Mouse (Mus musculus) mouse embryonic stem cell (cell line): ENCODE results near the gene Arl10.

Experiments used
- in situ Hi-C, 2 experiments: fragments of 300-500 bp; cut with MboI; formaldehyde crosslinking; loops; 1 replicate in 1 of 2; 3 replicates in 1 of 2; pipeline ENCODE4 v1.14.3; 2019 to 2020; ENCODE audit warnings: low sequenced_read_pairs in 2 of 2, low pct_unique_long_range_greater_than_20kb in 1 of 2, mixed read lengths in 1 of 2; ENCODE audit not compliant: unreplicated experiment in 1 of 2

The Arl10 gene

DNA sequence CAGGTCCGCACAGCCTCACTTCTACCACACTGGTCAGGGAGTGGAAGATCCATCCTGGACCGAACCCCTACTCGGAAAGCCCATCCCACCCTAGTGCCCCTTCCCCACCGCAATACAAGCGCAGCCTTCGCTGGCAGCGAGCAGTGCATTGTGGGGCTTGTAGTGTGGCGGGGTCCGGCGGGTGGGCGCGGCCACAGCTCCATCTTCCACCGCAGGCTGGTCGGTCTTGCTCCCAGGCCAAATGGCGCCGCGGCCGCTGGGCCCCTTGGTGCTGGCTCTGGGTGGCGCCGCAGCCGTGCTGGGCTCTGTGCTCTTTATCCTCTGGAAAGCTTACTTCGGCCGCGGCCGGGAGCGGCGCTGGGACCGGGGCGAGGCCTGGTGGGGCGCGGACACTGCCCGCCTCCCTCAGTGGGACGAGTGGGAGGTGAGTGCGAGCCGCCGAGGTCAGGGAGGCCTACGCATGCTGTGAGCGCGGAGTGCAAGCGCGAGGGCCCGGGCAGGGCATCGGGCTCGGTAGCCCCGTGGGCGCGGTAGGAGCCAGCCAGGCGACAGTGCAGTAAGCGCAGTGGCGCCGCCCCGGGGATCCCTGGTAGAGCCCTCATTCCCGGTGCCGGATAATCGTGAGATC is at the start of gene Arl10:
Arl10 (plus strand) TSS at position 162 of the 628 bp plus-strand sequence.
- in situ Hi-C loops: no loop called here

DNA sequence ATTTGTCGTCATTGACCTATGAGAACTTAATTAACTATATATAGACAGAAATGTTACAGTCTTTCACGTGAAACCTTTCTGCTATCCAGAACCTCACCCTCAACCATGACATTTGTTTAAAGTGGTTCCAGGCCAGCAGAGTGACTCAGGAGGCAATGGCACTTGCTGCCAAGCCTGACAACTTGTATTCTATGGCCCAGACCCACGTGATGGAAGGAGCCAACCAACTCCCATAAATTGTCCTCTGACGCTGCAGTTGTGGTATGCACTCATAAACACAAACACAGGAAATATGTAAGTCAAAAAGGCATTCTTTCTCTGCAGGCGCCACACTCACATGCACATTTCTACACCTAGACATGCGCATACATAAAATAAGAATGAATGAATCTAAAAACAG is 47.7 kb upstream of the Arl10 start:
- in situ Hi-C loops: no loop called here

DNA sequence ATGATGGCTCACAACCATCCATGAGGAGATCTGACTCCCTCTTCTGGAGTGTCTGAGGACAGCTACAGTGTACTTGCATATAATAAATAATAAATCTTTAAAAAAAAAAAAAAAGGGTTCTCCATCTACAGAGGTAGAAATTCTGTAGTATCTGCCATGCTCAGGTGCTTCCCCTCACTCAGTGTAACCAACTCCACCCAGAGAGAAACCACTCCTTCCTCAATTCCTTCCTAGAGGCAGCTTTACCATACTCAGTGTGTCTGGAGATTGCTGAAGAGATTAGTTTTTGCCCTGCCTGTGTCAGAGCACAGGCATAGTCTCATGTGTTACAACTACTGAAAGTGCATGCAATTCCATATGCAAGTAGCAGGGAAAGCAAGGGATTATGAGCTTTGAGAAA is 42.7 kb upstream of the Arl10 start:
- in situ Hi-C loops: no loop called here

DNA sequence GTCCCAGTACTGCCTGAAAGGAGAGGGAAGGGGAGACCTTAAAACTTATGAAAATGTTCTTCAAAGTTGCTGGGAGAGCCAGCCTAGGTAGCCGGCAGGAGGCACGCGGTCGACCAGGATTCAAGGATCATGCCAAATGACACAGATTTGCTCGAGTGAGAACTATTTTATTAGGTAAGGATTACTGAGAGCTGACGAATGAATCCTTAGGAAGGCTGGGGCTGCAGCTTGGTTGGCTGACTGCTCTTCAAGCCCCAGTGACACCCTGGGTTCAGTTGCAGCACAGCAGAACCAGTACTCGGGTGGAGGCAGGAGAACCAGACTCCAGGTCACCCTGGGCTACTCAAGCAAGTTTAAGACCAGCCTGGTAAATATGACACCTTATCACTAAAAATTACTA is 26.8 kb upstream of the Arl10 start:
- in situ Hi-C loops: no loop called here

DNA sequence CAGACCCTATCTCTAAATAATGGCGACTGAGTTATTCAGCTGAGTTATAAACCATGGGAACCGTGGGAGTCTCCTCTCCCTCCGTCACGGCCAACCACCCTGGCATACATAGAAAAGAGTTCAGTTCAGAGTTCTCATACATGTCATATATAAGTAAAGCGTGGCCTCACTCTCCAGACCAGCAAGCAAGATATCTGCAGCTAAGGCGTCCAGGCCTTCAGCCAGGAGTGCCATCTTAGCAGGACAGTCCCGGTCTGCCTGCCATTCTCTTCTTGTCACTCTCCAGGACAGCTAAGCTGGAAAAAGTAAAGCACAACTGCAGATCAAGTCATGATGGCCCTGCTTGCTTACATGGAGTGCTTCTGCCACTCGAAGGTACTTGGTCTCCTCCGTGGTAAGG is 18.6 kb upstream of the Arl10 start:
- in situ Hi-C loops: no loop called here

DNA sequence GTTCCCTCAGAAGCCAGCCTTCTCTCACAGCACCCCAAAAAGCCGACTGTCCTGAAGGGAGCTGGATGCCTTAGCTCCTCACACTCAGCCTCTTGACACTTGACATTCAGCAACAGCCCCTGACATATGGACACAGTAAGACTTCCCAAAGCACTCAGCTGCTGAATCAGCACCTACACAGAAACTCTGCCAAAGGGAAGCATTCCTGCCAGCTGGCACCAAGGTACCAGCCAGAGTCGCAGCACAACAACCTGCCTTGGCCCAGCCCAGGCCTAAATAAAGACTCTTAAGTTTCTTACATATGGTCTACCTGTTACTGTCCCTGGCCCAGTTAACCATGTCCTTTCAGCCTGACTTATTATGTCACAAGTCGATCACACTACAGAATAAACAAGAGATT is 18.0 kb upstream of the Arl10 start:
- in situ Hi-C loops: no loop called here

DNA sequence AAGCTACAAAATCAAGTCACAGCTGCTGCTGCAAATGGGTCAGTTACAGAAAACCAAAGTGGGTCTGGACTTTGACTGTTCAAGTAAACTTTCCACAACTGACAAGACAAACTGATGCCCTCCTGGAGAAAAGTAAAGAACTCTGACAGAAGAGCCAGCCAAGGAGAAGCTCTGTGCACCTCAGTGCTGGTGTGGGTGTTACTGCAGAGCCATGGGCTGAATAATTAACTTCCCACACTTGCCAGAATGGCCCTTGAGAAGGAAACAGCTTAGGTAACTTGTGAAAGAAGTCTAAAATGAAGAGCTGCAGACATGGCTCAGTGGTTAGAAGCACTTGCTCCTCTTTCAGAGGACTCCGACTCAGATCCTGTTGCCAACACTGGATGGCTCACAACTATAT is 17.2 kb upstream of the Arl10 start:
- in situ Hi-C loops: no loop called here

DNA sequence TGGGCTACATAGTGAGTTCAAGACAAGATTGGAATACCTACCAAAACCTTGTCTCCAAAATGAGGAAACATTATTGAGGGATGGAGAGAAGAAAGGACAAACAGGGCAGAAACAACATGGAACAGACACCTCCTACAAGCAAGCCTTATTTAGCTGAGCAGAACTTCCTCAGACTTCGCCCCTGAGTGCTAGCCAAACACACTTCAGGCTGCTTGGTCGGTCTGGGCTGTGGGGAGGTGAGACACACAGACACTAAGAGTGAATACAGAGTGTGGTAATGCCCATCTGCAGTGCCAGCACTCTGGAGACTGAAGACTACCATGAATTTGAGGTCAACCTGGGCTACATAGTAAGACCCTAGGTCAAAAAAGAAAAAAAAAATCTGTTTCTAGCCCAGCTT is 15.2 kb upstream of the Arl10 start:
- in situ Hi-C loops: no loop called here

DNA sequence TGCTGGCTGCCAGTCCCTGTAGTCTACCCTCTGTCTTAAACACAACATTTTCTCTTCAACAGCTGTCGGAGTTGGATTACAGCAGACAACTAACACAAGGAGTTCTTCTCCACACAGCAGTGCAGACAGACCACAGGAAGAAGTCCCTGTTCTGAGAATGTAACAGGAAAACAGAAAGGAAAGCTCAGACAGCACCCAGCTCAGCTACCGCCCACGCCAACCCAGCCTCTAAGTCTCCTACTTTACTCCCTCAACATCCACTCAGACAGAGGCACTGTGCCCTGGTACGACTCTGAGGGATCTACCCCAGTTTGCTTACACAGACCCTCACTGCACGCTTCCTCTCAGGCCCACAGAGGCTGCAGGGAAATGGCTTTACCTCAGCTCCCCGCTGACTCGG is 14.2 kb upstream of the Arl10 start:
- in situ Hi-C loops: no loop called here

DNA sequence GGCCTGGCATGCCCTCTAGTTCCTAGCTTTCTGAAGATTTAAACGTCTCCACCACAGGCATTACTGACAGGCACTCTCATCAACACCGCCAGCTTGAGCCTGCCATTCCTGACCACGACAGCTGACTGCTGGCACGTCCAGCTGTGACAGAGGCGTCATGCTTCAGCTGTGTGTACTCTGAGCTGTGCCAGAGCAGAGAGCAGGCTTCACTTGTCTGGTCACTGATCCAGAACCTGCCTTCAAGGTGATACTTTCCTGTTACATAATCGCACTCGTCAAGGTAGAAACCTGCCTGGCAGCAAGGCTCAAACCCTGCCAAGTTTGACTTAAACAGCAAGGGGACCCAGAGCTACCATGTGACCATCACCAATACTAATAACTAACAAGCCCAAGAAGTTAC is 12.3 kb upstream of the Arl10 start:
- in situ Hi-C loops: no loop called here

DNA sequence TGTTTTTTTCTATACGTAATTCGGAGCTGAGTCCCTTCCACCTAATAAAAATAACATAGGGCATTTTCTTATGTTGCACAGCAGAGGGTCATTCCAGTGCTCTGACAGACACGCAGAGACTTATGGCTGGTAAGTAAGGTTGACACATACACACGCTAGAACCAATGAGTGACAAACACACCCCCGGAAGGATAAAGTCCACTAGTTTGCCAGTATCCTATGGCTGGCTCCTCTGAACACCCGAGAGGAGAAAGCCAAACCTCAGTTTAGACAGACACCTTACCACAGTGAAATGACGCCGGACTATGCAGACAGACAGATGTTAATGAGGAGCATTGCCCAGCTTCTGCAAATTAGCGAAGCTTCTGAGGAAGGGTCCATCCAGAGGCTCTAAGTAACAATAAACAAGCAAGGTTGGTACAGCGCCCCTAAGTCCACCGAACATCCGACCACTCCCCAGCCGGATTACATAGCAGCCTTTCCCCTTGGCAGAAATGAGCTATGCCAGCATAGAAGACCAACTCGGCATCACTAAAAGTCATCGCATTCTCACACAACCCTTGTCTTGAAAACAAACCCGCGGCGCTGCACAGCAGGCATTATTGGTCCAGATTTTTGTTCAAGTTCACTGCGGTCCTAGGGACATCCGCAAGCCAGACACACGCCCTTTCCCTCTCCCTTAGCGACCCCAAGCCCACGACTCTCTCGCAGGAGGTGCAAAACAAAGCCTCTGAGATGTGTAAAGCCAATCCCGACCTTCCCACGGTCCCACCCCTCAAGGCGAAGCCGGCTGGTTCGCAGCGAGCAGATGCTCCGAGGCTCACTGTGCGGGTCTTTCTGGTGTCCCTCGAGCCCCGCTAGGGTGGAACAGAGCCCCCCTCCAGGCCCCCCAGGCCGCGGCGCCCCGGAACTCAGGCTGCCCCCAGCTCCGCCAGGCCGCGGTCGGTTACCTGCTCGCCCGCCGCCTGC is 10.3 kb upstream of the Arl10 start:
- in situ Hi-C loops: no loop called here

DNA sequence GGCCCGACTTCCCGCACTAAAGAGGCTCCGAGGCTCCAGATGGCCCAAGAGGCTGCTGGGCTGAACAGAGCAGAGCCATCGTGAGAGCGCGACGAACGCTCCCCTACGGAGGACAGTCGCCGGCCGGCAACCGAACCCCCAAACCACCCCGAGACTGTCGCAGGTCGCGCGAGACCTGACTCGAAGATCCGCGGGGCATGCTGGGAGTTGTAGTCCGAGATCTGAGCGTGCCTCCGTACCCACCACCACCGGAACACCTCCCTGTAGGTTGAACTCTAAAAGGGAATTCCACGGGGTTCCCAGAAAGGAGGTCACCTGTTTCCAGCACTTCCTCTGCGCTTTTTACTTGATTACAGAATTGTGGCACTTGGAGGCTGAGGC is 9.6 kb upstream of the Arl10 start, which contains the start of gene 4833439L19Rik:
4833439L19Rik (minus strand) TSS at position 235 of the 381 bp plus-strand sequence.
- in situ Hi-C loops: no loop called here

DNA sequence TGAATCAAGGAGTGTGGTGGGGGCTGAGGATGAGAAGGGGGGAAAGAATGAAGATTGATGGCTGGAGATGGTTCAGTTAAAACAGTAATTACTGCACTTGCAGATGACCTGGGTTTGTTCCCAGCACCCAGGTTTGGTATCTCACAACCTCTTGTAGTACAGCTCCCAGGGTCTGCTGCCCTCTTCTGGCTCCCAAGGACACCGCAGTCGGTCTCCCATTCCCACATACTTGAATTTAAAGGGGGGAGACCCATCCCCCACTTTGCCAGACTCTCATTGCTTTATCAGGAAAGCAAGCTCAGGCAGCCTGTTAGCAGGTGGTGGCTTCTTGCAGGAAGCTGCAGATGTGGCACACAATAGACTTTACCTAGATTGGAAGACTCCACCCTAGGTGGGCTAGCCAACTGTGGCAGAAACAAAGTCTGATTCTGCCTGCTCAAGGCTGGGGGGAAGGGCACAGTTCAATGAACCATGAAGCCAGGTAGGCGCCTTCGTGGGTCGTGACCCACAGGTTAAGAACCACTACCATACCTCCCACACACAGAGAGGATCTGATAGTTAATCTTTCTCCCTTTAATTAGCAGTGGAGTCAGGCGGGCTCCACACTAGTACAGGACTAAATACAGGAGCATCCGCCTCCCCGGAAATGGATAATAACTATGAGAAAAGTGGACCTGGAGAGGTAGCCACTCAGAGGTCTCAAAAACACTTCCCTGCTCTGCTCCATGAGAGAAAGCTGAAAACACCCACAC is 9.0 kb upstream of the Arl10 start:
- in situ Hi-C loops: no loop called here

DNA sequence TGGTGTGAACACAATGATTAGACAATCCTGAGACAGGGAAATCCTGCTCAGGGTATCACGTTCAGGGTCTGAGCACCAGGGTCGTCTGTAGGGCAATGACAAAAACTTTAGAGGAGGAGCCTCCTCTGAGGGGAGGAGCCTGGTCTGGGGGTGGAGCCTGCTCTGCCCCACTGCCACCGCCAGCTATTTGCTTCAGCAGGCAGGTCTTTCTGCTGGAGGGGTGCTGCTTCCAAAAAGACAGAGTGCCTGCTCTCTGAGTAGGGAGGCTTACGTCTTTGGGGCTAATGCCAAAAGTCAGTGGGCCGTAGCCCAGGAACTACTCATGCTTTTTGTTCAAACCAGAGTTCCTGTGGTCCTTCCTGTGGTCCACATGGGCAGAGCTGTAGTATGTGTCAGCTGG is 6.4 kb upstream of the Arl10 start:
- in situ Hi-C loops: no loop called here

DNA sequence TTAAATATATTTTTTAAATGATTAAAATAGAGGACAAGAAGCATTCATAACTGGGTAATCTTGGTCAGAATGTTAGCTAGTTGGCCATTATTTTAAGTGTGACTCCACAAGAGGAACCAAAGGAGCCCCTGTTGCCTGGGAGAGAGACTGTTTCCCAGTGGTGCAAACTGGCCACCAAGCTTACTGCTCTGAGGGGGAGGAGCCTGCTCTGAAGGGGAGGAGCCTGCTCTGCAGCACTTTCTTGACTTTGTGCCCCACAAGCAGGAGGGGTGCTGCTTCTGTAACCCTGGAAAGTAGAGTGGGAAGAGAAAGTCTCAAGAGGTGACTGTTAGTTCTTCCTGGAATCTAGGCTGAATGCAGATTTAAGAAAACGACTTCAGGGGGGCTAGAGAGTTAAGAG is 5.5 kb upstream of the Arl10 start:
- in situ Hi-C loops: no loop called here

DNA sequence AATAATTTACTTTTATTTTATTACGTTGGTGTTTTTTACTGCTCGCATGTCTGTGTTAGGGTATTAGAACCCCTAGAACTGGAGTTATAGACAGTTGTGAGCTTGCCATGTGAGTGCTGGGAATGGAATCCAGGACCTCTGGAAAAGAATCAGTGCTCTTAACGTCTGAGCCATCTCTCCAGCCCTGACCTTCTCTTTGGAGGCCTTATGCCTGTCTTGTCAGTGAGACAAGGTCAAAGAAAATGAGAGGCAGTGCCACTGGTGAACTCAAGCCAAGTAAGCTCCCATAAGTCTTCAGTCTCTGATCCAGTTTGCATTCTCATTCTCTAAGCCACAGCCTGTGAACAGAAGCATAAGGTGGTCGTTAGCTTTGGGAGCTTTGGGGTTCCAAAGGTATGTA is 4.1 kb upstream of the Arl10 start:
- in situ Hi-C loops: no loop called here

DNA sequence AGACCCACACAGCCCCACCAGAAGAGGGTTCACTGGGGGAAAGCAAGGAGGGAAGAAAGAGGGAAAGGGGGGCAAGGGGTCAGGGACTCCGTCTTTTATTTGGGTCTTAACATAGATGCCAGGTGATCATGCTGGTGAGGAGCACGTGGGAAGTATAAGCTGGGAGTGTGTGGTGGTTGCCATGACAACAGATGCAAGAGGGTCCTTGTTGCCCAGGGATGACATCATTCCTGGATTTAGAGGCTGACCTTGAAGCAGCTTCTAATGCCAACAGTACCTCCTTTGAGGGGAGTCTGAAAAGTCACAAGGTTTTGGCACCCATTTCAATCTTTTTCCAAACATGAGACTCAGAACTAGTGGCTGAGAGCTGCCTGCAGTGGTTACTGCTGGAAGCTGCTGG is 3.2 kb upstream of the Arl10 start:
- in situ Hi-C loops: no loop called here

DNA sequence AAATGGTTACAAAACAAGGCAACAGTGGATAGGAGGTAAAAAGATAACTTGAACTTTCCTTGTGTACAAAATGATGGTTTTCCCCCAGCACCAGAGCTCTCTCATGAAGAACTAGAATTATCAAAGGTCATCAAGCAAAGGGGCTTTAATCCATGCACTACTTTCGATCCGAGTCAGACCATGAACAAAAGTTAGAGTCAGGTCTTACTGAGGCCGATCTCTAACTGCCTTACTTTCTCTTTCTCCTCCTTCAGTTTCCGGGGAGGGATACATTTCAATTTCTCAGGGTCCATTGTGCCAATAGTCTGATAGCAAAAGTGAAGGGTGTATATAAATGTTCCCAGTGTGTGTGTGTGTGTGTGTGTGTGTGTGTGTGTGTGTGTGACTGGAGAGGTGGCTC is 2.2 kb upstream of the Arl10 start:
- in situ Hi-C loops: no loop called here

DNA sequence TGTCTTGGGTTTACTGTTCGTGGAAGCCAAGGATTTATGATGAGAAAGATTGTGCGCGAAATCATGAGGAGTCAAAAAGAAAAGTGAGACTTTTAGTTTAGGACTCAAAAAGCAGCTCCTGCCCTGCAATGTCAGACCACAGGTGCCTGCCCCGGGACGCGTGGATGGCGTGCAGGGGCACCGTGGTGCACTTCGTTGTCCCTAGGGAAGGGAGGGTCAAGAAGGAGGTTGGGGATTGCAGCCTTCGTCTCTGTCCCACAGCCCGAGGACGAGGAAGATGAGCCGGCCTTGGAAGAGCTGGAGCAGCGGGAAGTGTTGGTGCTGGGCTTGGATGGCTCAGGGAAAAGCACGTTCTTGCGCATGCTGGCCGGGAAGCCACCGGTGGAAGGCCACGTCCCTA is 674 bp downstream of the Arl10 start:
- in situ Hi-C loops: no loop called here
